Mouse (Mus musculus): Measurements from ENCODE around the gene Tyms. TPM values are rescaled to one million over a fixed set of nuclear protein-coding genes. Genes with fewer than 3 reads are reported as not detected.

Gene Tyms
- polyA plus RNA-seq (2012; ENCODE audit: low replicate concordance) = 4.0 and 48.3 TPM in 2 replicates

DNA sequence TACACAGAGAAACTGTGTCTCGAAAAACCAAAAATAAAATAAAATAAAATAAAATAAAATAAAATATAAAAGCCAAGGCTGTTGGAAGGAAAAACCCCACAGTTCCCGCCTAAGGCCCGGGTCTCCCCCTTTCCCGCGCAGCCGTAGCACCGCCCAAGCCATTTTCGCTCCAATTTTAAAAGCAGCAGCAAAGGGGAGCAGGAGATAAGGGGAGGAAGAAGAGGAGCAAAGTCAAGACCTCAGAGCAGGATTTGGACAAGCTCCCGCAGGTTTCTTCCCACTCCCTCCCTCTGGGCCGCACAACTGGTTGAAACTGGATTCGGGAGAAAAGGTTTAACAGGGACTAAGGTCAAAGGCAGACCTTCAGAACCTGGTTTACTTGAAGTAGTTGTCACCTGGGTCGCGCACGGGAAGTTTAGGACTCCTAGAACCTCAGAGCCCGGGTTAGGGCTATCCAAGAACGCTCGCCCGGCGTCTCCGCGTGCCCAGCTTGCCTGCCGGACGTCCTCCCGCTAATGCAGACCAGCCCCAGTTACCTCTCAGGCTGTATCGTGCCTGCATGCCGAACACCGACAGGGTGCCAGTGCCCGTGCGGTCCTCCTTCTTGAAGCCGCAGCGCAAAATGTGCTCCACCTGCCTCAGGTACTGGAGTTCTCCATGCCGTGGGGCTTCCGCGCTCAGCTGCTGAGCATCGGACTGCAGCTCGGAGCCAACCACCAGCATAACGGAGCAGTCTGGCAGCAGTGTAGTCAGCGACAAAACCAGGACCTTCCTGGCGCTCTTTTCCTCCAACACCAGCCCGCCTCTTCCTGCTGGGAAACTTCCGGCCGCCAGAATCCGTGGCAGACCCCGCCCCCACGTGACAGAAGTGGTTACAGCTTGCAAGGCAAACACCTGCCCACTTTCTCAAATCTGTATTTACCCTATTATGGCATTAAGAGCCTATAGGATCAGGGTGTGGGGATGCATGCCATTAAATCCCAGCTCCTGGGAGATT is at the start of gene Tyms:
TSS of gene Tyms (minus strand) at position 793 of the 997 bp plus-strand sequence.

DNA sequence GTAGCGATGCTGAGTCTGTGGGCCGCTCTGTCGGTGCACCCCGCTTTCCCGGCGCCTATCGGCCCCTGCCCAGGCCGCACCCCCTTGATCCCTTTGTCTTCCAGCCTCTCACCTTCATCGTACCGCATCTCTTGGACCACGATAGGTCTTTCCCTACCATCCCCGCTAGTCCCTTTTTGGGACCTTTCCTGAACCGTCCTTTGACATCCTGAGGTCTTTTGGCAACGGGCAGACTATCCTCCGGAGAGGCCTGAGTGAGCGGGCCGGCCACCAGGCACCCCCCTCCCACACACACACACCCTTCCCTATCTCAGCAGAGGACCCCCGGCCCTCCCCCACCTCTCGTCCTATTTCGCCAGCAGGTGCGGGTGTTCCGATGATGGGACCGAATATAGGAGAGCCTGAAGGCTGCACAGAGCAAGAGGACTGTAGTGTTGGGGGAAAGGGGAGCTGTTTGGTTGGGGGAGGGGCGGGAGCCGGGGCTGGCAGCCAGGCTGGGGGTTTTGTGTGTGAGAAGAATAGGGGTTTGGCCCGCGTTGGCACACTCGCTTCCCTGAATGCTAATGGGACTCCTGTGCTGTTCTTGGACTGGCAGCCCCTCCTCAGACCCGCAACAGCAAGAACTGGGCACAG is 32.4 kb upstream of the Tyms start, which contains the start of gene 3110082J24Rik:
TSS of gene 3110082J24Rik (minus strand) at position 419 of the 633 bp plus-strand sequence.

DNA sequence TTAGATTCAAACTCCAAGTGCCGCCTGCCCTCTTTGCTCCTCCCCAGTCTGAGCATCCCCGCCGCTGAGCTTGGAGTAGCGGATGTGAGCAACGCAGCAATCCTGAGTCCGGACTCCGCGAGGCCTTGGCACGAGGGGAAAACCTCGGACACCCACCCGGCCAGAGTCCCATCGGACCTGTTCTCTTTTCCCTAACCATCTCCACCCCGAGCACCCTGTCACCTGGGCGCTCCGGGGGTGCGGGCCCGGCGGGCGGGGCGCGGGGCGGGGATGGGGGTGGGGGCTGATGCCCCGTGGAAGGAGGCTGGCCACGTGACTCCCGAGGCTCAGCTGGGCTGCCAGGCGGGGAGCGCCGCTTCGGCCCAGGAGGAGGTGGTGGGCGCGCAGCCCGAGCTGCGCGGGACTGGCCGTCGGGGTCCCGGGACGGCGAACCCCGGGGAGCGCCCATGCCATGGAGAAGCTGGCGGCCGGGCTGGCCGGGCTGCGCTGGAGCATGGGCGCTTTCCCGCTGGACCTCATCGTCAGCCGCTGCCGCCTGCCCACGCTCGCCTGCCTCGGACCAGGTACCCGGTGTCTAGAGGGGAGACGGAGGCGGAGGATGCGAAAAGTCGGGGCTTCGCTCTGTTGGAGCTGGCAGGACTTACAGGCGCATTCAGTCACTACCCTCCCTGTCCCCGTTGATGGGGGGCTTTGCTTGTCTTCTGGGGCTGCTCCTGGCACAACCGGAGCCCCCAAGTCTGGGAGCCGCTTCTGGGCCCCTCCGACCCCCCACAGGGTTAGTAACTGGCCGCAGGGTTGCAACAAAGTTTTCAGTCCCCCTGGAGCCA is 31.6 kb upstream of the Tyms start, which contains the start of gene Garem2:
TSS of gene Garem2 (plus strand) at position 321 of the 827 bp plus-strand sequence.

DNA sequence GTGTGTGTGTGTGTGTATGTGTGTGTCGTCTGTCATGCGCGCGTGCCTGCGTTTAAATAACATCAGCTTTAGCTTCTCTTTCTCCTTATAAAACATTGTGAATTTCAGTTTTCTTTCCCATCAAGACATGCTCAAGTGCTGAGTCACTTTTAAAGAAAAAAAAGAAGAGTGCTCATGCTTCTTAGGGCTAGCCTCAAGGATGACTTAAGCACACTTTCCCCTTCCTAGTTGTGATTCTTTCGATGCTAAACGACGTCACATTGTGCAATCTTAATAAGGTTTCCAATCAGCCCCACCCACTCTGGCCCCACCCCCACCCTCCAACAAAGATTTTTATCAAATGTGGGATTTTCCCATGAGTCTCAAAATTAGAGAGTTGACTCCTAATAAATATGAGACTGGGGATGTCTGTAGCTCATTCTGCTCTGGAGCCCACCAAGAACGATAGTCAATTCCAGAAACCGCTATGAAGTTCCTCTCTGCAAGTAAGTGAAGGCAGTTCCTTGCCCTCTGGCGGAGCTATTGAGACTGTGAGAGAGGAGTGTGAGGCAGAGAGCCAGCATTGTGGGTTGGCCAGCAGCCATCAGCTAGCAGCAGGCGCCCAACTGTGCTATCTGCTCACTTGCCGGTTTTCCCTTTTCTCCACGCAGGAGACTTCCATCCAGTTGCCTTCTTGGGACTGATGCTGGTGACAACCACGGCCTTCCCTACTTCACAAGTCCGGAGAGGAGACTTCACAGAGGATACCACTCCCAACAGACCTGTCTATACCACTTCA is 60.5 kb downstream of the Tyms start, which contains the start of gene Il6:
TSS of gene Il6 (plus strand) at position 389 of the 778 bp plus-strand sequence.

Other genes starting within 250 kb of the Tyms start
- not detected in 2 replicates for gene Il6, start 60.5 kb downstream of the Tyms start, polyA plus RNA-seq (2012; ENCODE audit: low replicate concordance)
- gene Garem2, start 31.5 kb upstream of the Tyms start, polyA plus RNA-seq (2012; ENCODE audit: low replicate concordance) = not detected in 2 replicates
- gene 3110082J24Rik, start 32.5 kb upstream of the Tyms start, polyA plus RNA-seq (2012; ENCODE audit: low replicate concordance) = not detected in 2 replicates
- gene Hadha, start 81.5 kb upstream of the Tyms start, polyA plus RNA-seq (2012; ENCODE audit: low replicate concordance) = 23.9 and 77.9 TPM in 2 replicates
- gene Hadhb, start 81.6 kb upstream of the Tyms start, polyA plus RNA-seq (2012; ENCODE audit: low replicate concordance) = 6.2 and 38.3 TPM in 2 replicates
- gene Adgrf3, start 132.1 kb upstream of the Tyms start, polyA plus RNA-seq (2012; ENCODE audit: low replicate concordance) = not detected in 2 replicates
- 0.16 and 2.8 TPM in 2 replicates for gene Selenoi, start 159.0 kb upstream of the Tyms start, polyA plus RNA-seq (2012; ENCODE audit: low replicate concordance)
- gene Drc1, start 207.8 kb upstream of the Tyms start, polyA plus RNA-seq (2012; ENCODE audit: low replicate concordance) = not detected in 2 replicates

Data from leukemia stem cell, adult 10-12 weeks (primary cell).